Mouse (Mus musculus): Measurements from ENCODE around the gene Dnajb1. TPM values are rescaled to one million over a fixed set of nuclear protein-coding genes. Genes with fewer than 3 reads are reported as not detected.
"Not testable (repeated sequence)": the region's sequence is repeated elsewhere in the genome, so short reads cannot be mapped to it uniquely, and the experiment has no call there.

Dnajb1 gene
- polyA plus RNA-seq, 1 experiment from 2014 or later = 69.6 TPM

DNA sequence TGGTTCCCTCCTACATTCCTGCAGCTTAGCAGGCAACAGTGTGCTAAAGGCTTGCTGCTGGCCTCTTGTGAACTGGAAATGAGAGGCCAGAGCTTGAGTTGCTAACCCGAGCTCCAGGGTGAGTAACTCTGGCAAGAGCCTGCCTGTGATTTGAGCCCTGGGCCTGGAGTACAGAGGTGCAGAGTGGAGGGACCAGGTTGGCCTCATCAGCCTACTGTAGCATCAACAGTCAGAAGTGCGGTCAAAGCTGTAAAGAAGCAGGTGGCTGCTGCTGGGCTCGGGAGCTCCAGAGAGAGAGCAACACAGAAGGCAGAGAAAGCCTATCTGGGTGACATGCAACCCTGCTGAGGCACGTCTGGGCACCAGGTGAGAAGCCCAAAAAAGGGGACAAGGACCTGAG is 38.8 kb upstream of the Dnajb1 start:
- Histone ChIP-seq H3K4me2 (ENCODE audit: low read depth, low read length) (no peak overlapping the region), H3K9ac (ENCODE audit: low read length) (no peak overlapping the region), H3K9me3 (replicated peaks; ENCODE audit: control insufficient read depth, low read length) (no peaks in the 10 kb centered on the region), H3K27me3 (ENCODE audit: control insufficient read depth, insufficient read depth, low read length) (no peaks in the 10 kb centered on the region), H3K36me3 (ENCODE audit: control insufficient read depth, insufficient read depth, low read length) (peaks cover 8% of the 10 kb centered on the region; the same call in 1 of the 2 replicates), H3K27ac (ENCODE audit: low read length) (no peak overlapping the region), H3K4me3 (replicated peaks; ENCODE audit: low read length) (no peak overlapping the region), H3K4me1 (ENCODE audit: control insufficient read depth, insufficient read depth, low read length) (peaks cover 6% of the 10 kb centered on the region)
- no peak for ATAC-seq (ENCODE audit: insufficient read depth, low FRiP score)
- WGBS = 72% methylated on average over 4 of the region's 4 CpGs

DNA sequence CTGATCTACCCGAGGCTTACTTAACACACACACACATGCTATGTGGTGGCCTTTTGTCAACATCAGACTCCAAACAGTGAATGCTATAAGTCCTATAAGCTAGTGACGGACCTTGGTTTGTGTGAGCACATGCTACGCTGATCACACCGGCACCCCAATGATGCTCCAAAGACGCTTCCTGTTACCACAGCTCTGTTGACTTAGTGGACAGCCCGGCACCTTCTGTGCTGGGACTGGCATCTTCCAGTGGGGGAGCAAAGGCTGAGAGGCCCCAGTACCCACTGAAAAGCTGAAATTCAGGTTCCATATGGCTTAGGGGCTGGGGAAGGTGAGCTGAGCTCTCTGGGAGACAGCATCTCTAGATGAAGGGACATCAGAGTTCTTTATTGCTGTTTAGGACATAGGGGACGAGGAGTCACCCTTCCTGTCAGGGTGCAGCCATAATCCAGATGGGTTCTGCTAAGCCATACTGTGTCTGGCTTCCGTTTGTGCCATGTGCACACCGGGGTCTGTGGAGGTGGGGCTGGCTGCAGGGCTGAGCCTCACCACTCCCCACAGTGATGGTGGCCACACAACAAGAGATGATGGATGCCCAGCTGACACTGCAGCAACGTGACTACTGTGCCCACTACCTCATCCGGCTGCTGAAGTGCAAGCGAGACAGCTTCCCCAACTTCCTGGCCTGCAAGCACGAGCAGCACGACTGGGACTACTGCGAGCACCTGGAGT is 37.6 kb upstream of the Dnajb1 start:
- no peak overlapping the region for H3K9ac ChIP-seq (ENCODE audit: low read length)
- 76% methylated on average over 15 of the region's 15 CpGs for WGBS

DNA sequence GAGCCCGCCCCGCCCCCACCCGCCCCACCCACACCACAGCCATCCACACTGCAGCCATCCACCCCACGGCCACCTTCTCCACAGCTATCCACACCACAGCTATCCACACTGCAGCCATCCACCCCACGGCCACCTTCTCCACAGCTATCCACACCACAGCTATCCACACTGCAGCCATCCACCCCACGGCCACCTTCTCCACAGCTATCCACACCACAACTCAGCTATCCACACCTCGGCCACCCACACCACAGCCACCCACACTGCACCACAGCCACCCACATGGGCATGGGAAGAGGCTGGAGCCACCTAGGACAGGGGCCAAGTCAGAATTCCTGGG is 37.0 kb upstream of the Dnajb1 start:
- not testable (repeated sequence) for H3K4me1 ChIP-seq (ENCODE audit: control insufficient read depth, insufficient read depth, low read length); H3K4me3 ChIP-seq (replicated peaks; ENCODE audit: low read length); H3K36me3 ChIP-seq (ENCODE audit: control insufficient read depth, insufficient read depth, low read length); H3K9ac ChIP-seq (ENCODE audit: low read length); H3K4me2 ChIP-seq (ENCODE audit: low read depth, low read length); H3K9me3 ChIP-seq (replicated peaks; ENCODE audit: control insufficient read depth, low read length); H3K27me3 ChIP-seq (ENCODE audit: control insufficient read depth, insufficient read depth, low read length); H3K27ac ChIP-seq (ENCODE audit: low read length); ATAC-seq (ENCODE audit: insufficient read depth, low FRiP score)
- WGBS = 90% methylated on average over 6 of the region's 7 CpGs

More for the DNA sequence above, 37.6 kb upstream of the Dnajb1 start:
- Histone ChIP-seq H3K4me3 (replicated peaks; ENCODE audit: low read length) (no peak overlapping the region), H3K27ac (ENCODE audit: low read length) (no peak overlapping the region), H3K4me2 (ENCODE audit: low read depth, low read length) (no peak overlapping the region), H3K9me3 (replicated peaks; ENCODE audit: control insufficient read depth, low read length) (no peaks in the 10 kb centered on the region), H3K4me1 (ENCODE audit: control insufficient read depth, insufficient read depth, low read length) (peaks cover 6% of the 10 kb centered on the region), H3K27me3 (ENCODE audit: control insufficient read depth, insufficient read depth, low read length) (no peaks in the 10 kb centered on the region), H3K36me3 (ENCODE audit: control insufficient read depth, insufficient read depth, low read length) (peaks cover 8% of the 10 kb centered on the region; the same call in 1 of the 2 replicates)
- ATAC-seq (ENCODE audit: insufficient read depth, low FRiP score) = no peak

DNA sequence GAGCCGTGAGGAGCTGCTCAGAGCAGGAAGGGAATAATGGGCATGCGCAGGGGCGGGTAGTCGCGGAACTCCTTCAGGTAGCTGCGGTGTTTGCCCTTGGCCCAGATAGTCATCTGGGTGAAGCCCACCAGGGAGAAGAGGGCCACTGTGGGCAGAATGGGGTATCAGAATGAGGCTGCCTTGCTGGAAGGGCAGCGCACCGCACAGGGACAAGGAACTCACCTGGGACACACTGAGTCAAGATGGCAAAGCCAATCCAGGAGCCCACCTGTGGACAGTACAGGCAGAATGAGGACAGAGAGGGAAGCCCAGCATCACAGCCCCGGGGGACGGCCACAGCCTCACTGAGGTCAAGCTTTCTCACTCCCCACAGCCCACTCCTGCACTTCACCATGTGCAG is 36.2 kb upstream of the Dnajb1 start:
- Histone ChIP-seq H3K36me3 (ENCODE audit: control insufficient read depth, insufficient read depth, low read length) (peaks cover 8% of the 10 kb centered on the region; the same call in 1 of the 2 replicates), H3K4me1 (ENCODE audit: control insufficient read depth, insufficient read depth, low read length) (peaks cover 14% of the 10 kb centered on the region), H3K27me3 (ENCODE audit: control insufficient read depth, insufficient read depth, low read length) (no peaks in the 10 kb centered on the region), H3K27ac (ENCODE audit: low read length) (no peak overlapping the region), H3K9me3 (replicated peaks; ENCODE audit: control insufficient read depth, low read length) (no peaks in the 10 kb centered on the region), H3K9ac (ENCODE audit: low read length) (no peak overlapping the region), H3K4me2 (ENCODE audit: low read depth, low read length) (no peak overlapping the region), H3K4me3 (replicated peaks; ENCODE audit: low read length) (no peak overlapping the region)
- 91% methylated on average over 10 of the region's 10 CpGs for WGBS
- no peak for ATAC-seq (ENCODE audit: insufficient read depth, low FRiP score)

DNA sequence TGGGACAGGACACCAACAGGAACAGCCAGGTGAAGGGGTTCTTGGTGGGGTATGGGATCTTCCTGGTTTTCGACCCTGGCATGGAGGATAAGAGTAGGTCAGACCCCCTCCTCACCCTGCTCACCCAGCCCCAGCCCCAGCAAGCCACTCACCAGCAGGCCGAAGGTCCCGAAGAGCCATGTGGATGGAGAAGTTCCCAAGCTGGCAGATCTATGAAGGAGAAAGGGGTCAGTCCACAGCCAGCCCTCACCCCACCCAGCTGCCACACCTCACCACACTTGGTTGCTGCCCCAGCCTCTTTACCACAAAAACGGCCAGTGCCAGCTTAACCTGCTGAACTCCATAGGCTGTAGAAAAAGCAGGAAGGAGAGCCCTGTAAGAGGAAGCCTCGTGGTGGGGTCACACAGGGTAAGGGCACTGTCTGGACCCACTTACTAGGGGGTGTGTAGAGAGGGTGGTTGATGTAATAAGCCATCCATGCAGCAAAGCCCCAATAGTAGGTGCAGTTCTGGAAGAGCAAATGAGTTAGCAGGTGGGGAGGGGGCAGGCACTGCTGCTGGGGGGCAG is 35.7 kb upstream of the Dnajb1 start:
- 87% methylated on average over 5 of the region's 5 CpGs for WGBS
- Histone ChIP-seq H3K36me3 (ENCODE audit: control insufficient read depth, insufficient read depth, low read length) (peaks cover 8% of the 10 kb centered on the region; the same call in 1 of the 2 replicates), H3K4me3 (replicated peaks; ENCODE audit: low read length) (no peak overlapping the region), H3K27me3 (ENCODE audit: control insufficient read depth, insufficient read depth, low read length) (no peaks in the 10 kb centered on the region), H3K9ac (ENCODE audit: low read length) (no peak overlapping the region), H3K4me1 (ENCODE audit: control insufficient read depth, insufficient read depth, low read length) (peaks cover 19% of the 10 kb centered on the region), H3K9me3 (replicated peaks; ENCODE audit: control insufficient read depth, low read length) (no peaks in the 10 kb centered on the region), H3K27ac (ENCODE audit: low read length) (no peak overlapping the region), H3K4me2 (ENCODE audit: low read depth, low read length) (no peak overlapping the region)
- no peak for ATAC-seq (ENCODE audit: insufficient read depth, low FRiP score)

DNA sequence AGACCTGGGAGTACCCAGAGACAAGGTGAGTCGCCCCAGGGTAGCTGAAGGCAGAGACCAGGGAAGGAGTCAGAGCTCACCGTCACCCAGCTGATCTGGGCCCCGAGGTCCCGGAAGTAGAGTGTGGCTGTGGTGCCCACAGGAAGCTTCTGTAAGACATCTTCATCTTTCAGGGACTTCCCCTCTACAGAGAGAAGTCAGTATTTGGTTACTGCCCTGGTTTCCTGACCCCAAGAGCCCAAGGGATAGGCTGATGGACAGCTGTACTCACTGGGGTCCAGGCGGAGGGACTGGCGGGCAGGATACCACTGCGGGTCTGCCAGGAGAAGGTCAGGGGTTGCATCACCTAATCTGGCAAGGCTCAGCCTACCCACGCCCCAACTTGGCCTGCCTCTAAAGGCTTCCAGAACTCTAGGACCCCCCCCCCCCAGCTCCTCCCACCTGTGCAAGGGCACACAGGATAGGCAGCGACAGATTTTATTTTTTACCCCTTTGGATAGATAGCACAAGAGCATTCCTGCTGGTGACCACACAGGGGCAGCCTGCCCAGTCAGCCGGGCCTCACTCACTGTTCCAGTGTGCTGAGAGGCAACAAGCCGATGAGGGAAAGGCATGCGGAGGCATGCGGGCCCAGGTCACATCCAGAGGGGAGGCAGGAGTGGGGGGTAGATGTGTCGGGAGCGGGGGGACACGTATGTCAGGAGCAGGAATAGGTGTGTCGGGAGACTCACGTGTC is 34.7 kb upstream of the Dnajb1 start:
- H3K4me3 ChIP-seq (replicated peaks; ENCODE audit: low read length) = no peak overlapping the region
- H3K27me3 ChIP-seq (ENCODE audit: control insufficient read depth, insufficient read depth, low read length) = no peaks in the 10 kb centered on the region
- H3K27ac ChIP-seq (ENCODE audit: low read length) = no peak overlapping the region
- no peak overlapping the region for H3K9ac ChIP-seq (ENCODE audit: low read length)
- no peak; the same call in 1 of the 2 replicates for ATAC-seq (ENCODE audit: insufficient read depth, low FRiP score)
- no peak overlapping the region for H3K4me2 ChIP-seq (ENCODE audit: low read depth, low read length)
- H3K36me3 ChIP-seq (ENCODE audit: control insufficient read depth, insufficient read depth, low read length) = peaks cover 8% of the 10 kb centered on the region; the same call in 1 of the 2 replicates
- H3K4me1 ChIP-seq (ENCODE audit: control insufficient read depth, insufficient read depth, low read length) = peaks cover 17% of the 10 kb centered on the region
- no peaks in the 10 kb centered on the region for H3K9me3 ChIP-seq (replicated peaks; ENCODE audit: control insufficient read depth, low read length)
- 76% methylated on average over 18 of the region's 18 CpGs for WGBS

DNA sequence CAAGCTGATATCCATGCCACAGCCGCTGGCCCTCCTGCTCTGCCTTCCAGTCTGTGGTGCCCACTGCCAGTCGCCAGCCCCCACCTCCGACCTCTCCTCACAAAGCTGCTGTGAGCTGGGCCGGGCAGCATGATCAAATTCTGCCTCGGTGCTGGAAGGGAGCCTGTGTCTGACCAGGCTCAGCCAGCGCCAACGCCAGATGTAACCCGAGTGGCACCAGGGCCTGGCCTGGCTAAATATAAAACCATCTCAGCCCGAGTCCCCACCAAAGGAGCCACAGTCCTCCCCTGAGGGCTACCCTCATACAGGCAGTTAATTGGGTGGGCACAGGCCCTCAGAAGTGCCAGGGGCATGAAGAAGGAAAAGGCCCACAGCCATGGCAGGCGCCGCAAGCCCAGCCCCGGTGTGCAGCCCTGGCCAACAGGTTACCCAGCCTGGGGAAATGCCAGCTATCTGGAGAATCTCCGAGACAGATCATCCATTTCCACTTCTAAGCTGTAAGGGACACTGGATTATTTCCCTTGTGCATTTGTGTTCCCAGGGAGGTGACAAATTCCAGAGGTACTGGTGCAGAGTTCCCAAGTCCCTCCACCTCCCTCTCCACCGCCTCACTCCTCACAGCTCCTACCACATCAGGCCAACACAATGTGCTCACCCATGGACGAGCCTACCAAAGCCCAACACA is 33.2 kb upstream of the Dnajb1 start:
- Histone ChIP-seq H3K36me3 (ENCODE audit: control insufficient read depth, insufficient read depth, low read length) (peaks cover 8% of the 10 kb centered on the region; the same call in 1 of the 2 replicates), H3K4me2 (ENCODE audit: low read depth, low read length) (no peak overlapping the region), H3K9ac (ENCODE audit: low read length) (no peak overlapping the region), H3K27ac (ENCODE audit: low read length) (no peak overlapping the region), H3K4me1 (ENCODE audit: control insufficient read depth, insufficient read depth, low read length) (peaks cover 22% of the 10 kb centered on the region), H3K9me3 (replicated peaks; ENCODE audit: control insufficient read depth, low read length) (no peaks in the 10 kb centered on the region), H3K4me3 (replicated peaks; ENCODE audit: low read length) (no peak overlapping the region), H3K27me3 (ENCODE audit: control insufficient read depth, insufficient read depth, low read length) (no peaks in the 10 kb centered on the region)
- ATAC-seq (ENCODE audit: insufficient read depth, low FRiP score) = no peak
- WGBS = 75% methylated on average over 15 of the region's 15 CpGs

DNA sequence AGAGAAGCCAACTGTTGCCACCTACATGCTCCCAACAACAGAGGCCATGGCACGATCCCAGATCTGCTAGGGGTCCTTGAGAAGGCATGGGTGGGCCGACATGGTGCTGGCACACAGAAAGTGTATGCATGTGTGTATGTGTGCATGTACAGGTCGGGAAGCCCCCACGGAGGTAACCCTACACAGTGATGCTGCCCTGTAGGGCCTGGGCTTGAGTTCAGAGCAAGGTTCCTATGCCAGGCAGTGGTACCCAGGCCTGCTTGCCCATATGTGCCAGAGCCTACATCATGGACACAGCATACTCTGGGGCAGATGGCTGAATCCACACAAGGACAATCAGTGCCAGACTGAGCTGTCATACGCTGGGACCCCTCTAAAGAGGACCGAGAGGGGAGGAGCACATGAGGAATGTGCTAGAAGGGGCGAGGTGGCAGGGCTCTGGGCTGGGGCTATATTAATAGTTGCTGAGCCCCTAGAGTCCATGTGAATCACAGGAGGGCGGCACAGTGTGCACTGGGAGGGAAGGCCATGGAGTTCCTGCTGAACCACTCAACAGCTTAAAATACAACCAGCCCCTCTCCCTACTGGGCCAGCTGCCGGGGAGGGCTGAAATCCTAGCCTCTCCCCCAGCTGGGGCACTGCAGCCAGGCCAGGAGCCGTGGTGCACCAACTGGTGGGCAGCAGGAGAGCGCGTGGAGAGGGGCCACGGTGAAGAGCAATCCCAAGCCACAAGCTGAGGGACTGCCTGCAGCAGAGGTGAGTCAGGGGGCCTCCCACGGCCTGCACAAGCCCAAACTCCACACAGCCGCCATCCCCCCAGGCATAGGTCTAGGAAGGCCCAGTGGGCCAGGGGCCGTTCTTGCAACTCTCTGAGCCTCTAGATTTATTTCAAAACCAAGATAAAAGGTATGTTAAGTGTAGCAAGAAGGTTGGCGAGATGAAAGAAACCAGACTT is 32.2 kb upstream of the Dnajb1 start:
- peaks cover 22% of the 10 kb centered on the region for H3K4me1 ChIP-seq (ENCODE audit: control insufficient read depth, insufficient read depth, low read length)
- H3K27me3 ChIP-seq (ENCODE audit: control insufficient read depth, insufficient read depth, low read length) = no peaks in the 10 kb centered on the region
- no peak for ATAC-seq (ENCODE audit: insufficient read depth, low FRiP score)
- peaks cover 8% of the 10 kb centered on the region; the same call in 1 of the 2 replicates for H3K36me3 ChIP-seq (ENCODE audit: control insufficient read depth, insufficient read depth, low read length)
- H3K4me3 ChIP-seq (replicated peaks; ENCODE audit: low read length) = no peak overlapping the region
- H3K9ac ChIP-seq (ENCODE audit: low read length) = peak overlapping the region; percentile 54
- peak overlapping the region; percentile 40; the same call in 1 of the 2 replicates for H3K27ac ChIP-seq (ENCODE audit: low read length)
- no peaks in the 10 kb centered on the region for H3K9me3 ChIP-seq (replicated peaks; ENCODE audit: control insufficient read depth, low read length)
- no peak overlapping the region for H3K4me2 ChIP-seq (ENCODE audit: low read depth, low read length)
- WGBS = 66% methylated on average over 17 of the region's 17 CpGs

All from stomach, embryonic 16.5 days (tissue).